Mouse (Mus musculus) heart, adult 2 months (tissue): ENCODE measurements at regions not wholly inside any gene's neighbourhood (a gene's known extent, or its start where the extent isn't known, plus 50 kb on each side); places are given as distances from the start of the nearest gene placed in this dataset.

Experiments used
- CTCF ChIP-seq: fragments of 200-600 bp; IDR thresholded peaks from 2 replicates; pipeline ENCODE4 v1.8.1; 2022; ENCODE audit warnings: antibody characterized with exemption, mild to moderate bottlenecking, moderate library complexity
- EP300 ChIP-seq: fragments of 200-500 bp; IDR thresholded peaks from 2 replicates; pipeline ENCODE4 v1.6.1; 2011; ENCODE audit warnings: low read depth, low read length, control low read depth; ENCODE audit not compliant: insufficient read depth
- POLR2A ChIP-seq: fragments of 200-500 bp; IDR thresholded peaks from 2 replicates; pipeline ENCODE4 v1.6.1; 2011; ENCODE audit warnings: mild to moderate bottlenecking, low read depth, low read length, control low read depth; ENCODE audit not compliant: insufficient read depth

DNA sequence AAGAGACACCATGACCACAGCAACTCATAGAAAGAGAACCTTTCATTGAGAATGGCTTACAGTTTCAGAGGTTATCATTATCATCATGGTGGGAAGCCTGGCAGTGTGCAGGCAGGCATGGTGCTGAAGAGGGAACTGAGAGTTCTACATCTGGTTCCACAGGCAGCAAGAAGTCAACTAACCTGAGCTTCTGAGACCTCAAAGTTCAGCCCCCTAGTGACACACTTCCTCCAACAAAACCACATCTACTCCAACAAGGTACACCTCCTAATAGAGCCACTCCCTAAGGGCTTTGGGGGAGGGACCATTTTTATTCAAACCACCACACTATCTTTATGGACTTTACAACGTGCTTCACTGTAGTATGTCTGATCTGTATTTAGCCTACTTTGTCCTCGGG, 67.8 kb upstream of the Thy1 start:
- TF ChIP-seq POLR2A (no peak), EP300 (no peak), CTCF (no peak)
